Mouse (Mus musculus) heart, embryonic 10.5 days (tissue): ENCODE data around the gene Ptgis. TPM values are rescaled to one million over a fixed set of nuclear protein-coding genes. Genes with fewer than 3 reads are reported as not detected.

Experiments
- DNase-seq: peaks from one replicate; pipeline ENCODE4 v3.0.0-alpha.2; 2017; ENCODE audit warnings: low spot score
- H3K27ac ChIP-seq: fragments of 300-500 bp; sonication (generic); 2 replicates; pipeline ENCODE4 v1.5.1; 2016; ENCODE audit warnings: mild to moderate bottlenecking
- H3K27me3 ChIP-seq: fragments of 300-500 bp; sonication (generic); 2 replicates; pipeline ENCODE4 v1.6.1; 2016; ENCODE audit warnings: mild to moderate bottlenecking; ENCODE audit not compliant: poor library complexity, insufficient read depth, severe bottlenecking
- H3K36me3 ChIP-seq: fragments of 300-500 bp; sonication (generic); 2 replicates; pipeline ENCODE4 v1.6.1; 2016; ENCODE audit warnings: mild to moderate bottlenecking, moderate library complexity
- H3K4me1 ChIP-seq: fragments of 300-500 bp; sonication (generic); 2 replicates; pipeline ENCODE4 v1.6.1; 2016; ENCODE audit warnings: mild to moderate bottlenecking
- H3K4me3 ChIP-seq: fragments of 300-500 bp; sonication (generic); 2 replicates; pipeline ENCODE4 v1.5.1; 2016; ENCODE audit warnings: mild to moderate bottlenecking, moderate library complexity
- H3K9me3 ChIP-seq: fragments of 300-500 bp; sonication (generic); 2 replicates; pipeline ENCODE4 v1.6.1; 2016; ENCODE audit warnings: mild to moderate bottlenecking, moderate library complexity
- WGBS: fragments of 180-500 bp; shearing (Covaris S2); methylation state at CpG from one replicate; pipeline ENCODE4 v1.1.7; 2016; 5-methylcytosine and 5-hydroxymethylcytosine counted together
- polyA plus RNA-seq: library from polyadenylated mRNA; unstranded; fragments of >200 nt; fragmentation: Nextera tagmentation; extraction: Ambion mirVana; gene quantifications from 2 replicates; pipeline ENCODE4 v1.2.1, GENCODE M21; 2016

Ptgis gene
- polyA plus RNA-seq, 1 experiment from 2014 or later = 16.3 TPM

- WGBS = 43% methylated on average over 6 of the region's 6 CpGs
Observed at GRCm38 (mm10) chr2:167254808-167255207, 14.4 kb upstream of the Ptgis start.

DNA sequence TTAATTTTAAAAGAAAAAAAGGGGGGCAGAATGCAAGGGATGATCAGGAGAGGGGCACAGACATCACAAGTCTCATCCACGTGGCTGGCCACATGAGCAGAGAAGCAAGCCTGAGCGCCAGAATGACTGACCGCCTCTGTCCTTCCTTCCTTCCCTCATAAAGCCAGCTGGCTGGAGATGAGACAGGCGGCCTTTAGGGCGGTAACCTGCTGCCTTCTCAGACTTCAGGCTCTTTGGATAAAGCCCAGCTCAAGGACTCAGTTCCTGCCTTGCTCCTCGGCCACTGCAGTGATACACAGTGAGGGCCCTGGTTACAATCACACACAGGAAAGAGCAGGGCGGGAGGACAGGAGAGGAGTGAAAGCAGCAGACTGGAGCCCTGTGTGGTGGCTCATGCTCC lies 13.8 kb upstream of the Ptgis start:
- Histone ChIP-seq H3K36me3 (no peaks in the 10 kb centered on the region), H3K27ac (peak overlapping the region; percentile 69), H3K27me3 (no peaks in the 10 kb centered on the region), H3K4me1 (peaks cover 54% of the 10 kb centered on the region), H3K9me3 (no peaks in the 10 kb centered on the region), H3K4me3 (no peak overlapping the region)
- 35% methylated on average over 7 of the region's 7 CpGs for WGBS
- DNase-seq = no peak

More at GRCm38 (mm10) chr2:167254808-167255207, 14.4 kb upstream of the Ptgis start:
- no peak for DNase-seq
- H3K27ac ChIP-seq = peak overlapping the region; percentile 69
- H3K9me3 ChIP-seq = no peaks in the 10 kb centered on the region
- H3K27me3 ChIP-seq = no peaks in the 10 kb centered on the region
- H3K4me3 ChIP-seq = no peak overlapping the region
- peaks cover 50% of the 10 kb centered on the region for H3K4me1 ChIP-seq
- H3K36me3 ChIP-seq = no peaks in the 10 kb centered on the region

DNA sequence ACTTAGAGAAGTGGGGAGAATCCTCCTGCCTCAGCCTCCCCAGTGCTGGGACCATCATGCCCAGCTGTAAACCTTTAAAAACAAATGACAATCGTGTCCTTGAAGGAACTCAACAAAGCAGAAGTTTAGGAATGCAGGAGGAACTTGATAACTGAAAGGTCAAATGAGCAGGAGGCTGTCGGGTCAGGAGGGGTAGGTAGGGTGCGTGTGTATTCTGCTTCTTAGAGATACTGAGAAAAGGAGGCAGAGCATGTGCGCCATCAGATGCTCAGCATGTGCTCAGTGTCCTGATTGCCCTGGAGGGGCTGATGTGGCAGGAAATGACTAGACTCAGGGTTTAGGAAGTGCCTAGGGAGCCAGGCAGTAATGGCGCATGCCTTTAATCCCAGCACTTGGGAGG lies 13.1 kb upstream of the Ptgis start:
- WGBS = 65% methylated on average over 5 of the region's 5 CpGs
- Histone ChIP-seq H3K36me3 (no peaks in the 10 kb centered on the region), H3K27ac (peak overlapping the region; percentile 37; the same call in 1 of the 2 replicates), H3K27me3 (no peaks in the 10 kb centered on the region), H3K4me1 (peaks cover 54% of the 10 kb centered on the region), H3K9me3 (no peaks in the 10 kb centered on the region), H3K4me3 (no peak overlapping the region)
- no peak for DNase-seq

DNA sequence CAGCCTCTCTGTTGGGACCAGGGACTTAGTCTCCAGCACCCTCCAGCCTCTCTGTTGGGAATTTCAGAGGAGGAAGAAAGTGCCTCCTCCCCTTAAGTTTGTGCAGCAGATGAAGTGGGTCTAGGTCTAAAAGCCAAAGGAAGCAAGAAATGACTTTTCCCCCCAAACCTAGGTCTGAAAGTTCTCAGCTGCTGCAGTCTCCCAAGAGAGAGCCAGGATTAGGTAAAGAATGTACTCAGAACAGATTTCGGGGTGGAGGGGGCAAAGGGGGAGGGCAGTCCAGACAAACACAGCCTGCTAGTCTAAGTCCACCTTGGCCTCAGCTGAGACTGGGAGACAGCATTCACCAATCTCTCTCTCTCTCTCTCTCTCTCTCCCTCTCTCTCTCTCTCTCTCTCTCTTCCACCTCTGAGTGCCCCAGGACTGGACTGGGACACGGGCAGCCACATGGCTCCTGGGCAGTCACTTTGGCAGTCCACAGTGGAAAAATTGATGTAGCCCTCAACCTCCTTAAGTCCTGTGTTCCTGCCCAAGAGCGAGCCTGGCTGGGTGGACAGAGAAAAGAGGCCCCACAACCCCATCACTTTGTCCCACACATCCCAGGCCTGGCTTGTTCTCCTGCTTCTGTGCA lies 11.8 kb upstream of the Ptgis start:
- Histone ChIP-seq H3K4me1 (peaks cover 54% of the 10 kb centered on the region), H3K4me3 (no peak overlapping the region), H3K36me3 (no peaks in the 10 kb centered on the region), H3K27me3 (no peaks in the 10 kb centered on the region), H3K27ac (no peak overlapping the region), H3K9me3 (no peaks in the 10 kb centered on the region)
- no peak for DNase-seq
- WGBS = 43% methylated on average over 3 of the region's 3 CpGs

DNA sequence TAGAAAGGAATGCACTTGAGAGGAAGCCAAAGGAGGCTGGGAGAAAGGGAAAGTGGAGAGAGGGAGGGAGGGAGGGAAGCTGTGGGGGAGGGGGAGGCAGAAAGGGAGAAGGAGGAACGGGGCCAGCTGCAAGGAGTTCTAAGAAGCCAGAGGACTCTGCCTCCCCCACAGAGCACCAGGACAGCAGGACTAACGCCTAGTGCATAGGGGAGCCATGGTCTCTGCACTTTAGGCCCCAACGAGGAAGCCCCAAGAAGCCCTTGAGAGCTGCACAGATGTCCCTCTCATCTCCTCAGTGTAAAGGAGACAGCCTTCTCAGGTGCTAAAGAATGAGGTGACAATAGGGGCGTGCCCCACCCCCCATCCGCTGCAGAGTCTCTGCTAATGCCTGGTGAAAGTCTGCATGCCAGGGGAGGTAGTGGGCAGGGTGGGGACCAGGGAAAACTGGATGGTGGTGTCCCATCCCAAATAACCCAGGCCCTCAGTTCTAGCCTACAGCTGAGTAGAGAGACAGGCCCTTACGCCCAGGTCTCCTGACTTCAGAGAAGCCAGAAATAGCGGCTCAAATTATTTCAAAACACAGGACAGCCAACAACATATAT lies 10.4 kb upstream of the Ptgis start:
- H3K4me3 ChIP-seq = no peak overlapping the region
- H3K9me3 ChIP-seq = no peaks in the 10 kb centered on the region
- peaks cover 55% of the 10 kb centered on the region for H3K4me1 ChIP-seq
- no peaks in the 10 kb centered on the region for H3K36me3 ChIP-seq
- H3K27me3 ChIP-seq = no peaks in the 10 kb centered on the region
- 26% methylated on average over 7 of the region's 7 CpGs for WGBS
- H3K27ac ChIP-seq = peak overlapping the region; percentile 53
- no peak for DNase-seq

- Histone ChIP-seq H3K27me3 (no peaks in the 10 kb centered on the region), H3K4me3 (no peak overlapping the region), H3K36me3 (no peaks in the 10 kb centered on the region), H3K9me3 (no peaks in the 10 kb centered on the region), H3K27ac (peak overlapping the region; percentile 53), H3K4me1 (peaks cover 55% of the 10 kb centered on the region)
- no peak for DNase-seq
- 36% methylated on average over 11 of the region's 11 CpGs for WGBS
Observed at GRCm38 (mm10) chr2:167250003-167250735, 9.8 kb upstream of the Ptgis start.

GRCm38 (mm10) chr2:167249591-167249990 lies 9.2 kb upstream of the Ptgis start:
- 62% methylated on average over 3 of the region's 3 CpGs for WGBS
- H3K36me3 ChIP-seq = no peaks in the 10 kb centered on the region
- no peaks in the 10 kb centered on the region for H3K27me3 ChIP-seq
- no peaks in the 10 kb centered on the region for H3K9me3 ChIP-seq
- no peak for DNase-seq
- H3K4me1 ChIP-seq = peaks cover 52% of the 10 kb centered on the region
- H3K27ac ChIP-seq = no peak overlapping the region
- H3K4me3 ChIP-seq = no peak overlapping the region

DNA sequence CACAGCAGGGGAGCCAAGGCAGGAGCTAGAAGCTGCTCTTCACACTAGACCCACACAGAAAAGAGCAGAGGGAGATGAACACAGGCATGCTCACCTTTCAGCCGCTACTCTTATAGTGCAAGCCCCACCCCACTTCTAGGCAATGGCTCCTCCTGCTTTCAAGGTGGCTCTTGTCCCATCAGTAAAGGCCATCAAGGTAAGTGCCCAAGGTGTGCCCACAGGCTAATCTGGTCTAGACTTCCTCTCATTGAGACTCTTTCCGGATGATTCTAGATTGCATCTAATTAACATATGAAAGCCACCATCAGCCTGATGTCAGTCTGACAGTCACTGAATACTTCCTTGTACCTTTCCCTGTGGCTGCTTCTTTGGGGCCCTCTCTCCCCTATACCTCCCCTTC lies 7.4 kb upstream of the Ptgis start:
- no peak for DNase-seq
- Histone ChIP-seq H3K27me3 (no peaks in the 10 kb centered on the region), H3K4me3 (no peak overlapping the region), H3K9me3 (no peaks in the 10 kb centered on the region), H3K27ac (no peak overlapping the region), H3K36me3 (no peaks in the 10 kb centered on the region), H3K4me1 (peaks cover 38% of the 10 kb centered on the region)
- 49% methylated on average over 2 of the region's 2 CpGs for WGBS

DNA sequence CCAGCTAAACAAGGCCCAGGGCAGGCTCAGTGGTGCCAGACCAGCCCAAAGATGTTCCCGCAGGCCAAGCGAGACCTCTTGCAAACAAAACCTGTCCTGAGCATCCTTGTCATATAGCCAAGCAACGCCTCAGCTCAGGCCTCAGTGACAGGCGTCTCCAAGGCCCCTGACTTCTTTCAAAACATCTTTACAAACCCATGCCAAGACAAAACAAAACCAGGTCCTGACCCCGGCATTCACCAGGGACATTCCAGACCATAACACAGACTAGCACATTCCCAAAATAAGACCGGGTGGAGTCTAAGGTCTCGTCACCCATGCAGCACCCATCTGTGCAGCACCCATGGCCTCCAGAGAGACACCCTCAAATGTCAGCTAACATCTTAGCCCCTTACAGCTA lies 6.3 kb upstream of the Ptgis start:
- no peak for DNase-seq
- Histone ChIP-seq H3K4me3 (no peak overlapping the region), H3K4me1 (peaks cover 27% of the 10 kb centered on the region), H3K36me3 (no peaks in the 10 kb centered on the region), H3K27me3 (no peaks in the 10 kb centered on the region), H3K9me3 (no peaks in the 10 kb centered on the region), H3K27ac (no peak overlapping the region)
- WGBS = 80% methylated on average over 7 of the region's 7 CpGs

- no peak overlapping the region for H3K4me3 ChIP-seq
- no peak for DNase-seq
- no peaks in the 10 kb centered on the region for H3K27me3 ChIP-seq
- no peaks in the 10 kb centered on the region for H3K9me3 ChIP-seq
- no peak overlapping the region for H3K27ac ChIP-seq
- no peaks in the 10 kb centered on the region for H3K36me3 ChIP-seq
- peaks cover 20% of the 10 kb centered on the region for H3K4me1 ChIP-seq
- WGBS = 68% methylated on average over 4 of the region's 4 CpGs
Observed at GRCm38 (mm10) chr2:167244892-167245291, 4.5 kb upstream of the Ptgis start.

- Histone ChIP-seq H3K27me3 (no peaks in the 10 kb centered on the region), H3K9me3 (no peaks in the 10 kb centered on the region), H3K27ac (no peak overlapping the region), H3K4me1 (peaks cover 19% of the 10 kb centered on the region), H3K4me3 (no peak overlapping the region), H3K36me3 (no peaks in the 10 kb centered on the region)
- DNase-seq = no peak
- 85% methylated on average over 4 of the region's 4 CpGs for WGBS
Observed at GRCm38 (mm10) chr2:167243831-167244563, 3.6 kb upstream of the Ptgis start.

DNA sequence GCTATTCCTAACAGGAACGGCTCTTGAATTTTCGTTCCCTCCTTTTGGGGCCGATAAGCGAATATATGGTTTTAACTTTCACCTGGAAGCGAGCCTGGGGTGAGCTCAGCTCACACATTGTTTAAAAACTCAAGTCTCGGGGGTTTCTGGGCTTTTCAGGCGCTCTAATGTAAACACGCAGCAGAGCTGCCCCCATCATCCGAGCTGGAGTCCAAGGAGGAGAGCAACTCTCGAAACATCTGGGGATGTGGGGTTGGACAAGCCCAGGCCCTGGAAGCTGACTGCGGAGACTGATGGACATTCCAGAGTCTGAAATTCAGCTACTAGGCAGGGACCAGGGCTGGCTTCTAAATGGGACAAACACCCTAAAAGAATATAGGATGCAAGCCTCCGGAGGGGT lies 1.1 kb downstream of the Ptgis start:
- Histone ChIP-seq H3K4me1 (peaks cover 25% of the 10 kb centered on the region), H3K4me3 (peak overlapping the region; percentile 68), H3K27me3 (0 out of 2 replicates have a peak, but pooled peaks cover 5% of the 10 kb centered on the region), H3K9me3 (no peaks in the 10 kb centered on the region), H3K27ac (peak overlapping the region; percentile 36; the same call in 1 of the 2 replicates), H3K36me3 (no peaks in the 10 kb centered on the region)
- no peak for DNase-seq
- 29% methylated on average over 12 of the region's 12 CpGs for WGBS

DNA sequence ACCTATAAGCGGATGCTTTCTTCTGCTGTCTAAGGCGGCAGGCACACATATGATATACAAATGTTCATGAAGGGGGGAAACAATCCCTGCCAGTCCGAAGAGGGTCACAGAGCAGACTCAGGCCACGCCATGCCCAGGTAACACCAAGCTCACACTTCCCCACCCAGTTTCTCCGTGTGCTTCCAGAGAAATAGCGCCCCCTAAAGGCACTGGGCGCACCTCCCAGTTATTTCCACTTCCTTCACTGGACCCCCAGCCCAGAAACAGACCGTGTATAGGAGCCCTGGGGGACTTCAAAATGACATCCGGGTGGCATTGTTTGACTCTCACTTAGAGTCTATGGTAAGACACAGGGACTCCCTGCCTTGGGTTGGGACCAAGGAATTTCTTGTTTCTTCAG lies 3.2 kb downstream of the Ptgis start:
- Histone ChIP-seq H3K27me3 (0 out of 2 replicates have a peak, but pooled peaks cover 5% of the 10 kb centered on the region), H3K36me3 (no peaks in the 10 kb centered on the region), H3K4me1 (peaks cover 41% of the 10 kb centered on the region), H3K27ac (no peak overlapping the region), H3K9me3 (no peaks in the 10 kb centered on the region), H3K4me3 (no peak overlapping the region)
- no peak for DNase-seq
- 76% methylated on average over 9 of the region's 9 CpGs for WGBS
